Mouse (Mus musculus): Measurements from ENCODE around the gene 2410004P03Rik. TPM values are rescaled to one million over a fixed set of nuclear protein-coding genes. Genes with fewer than 3 reads are reported as not detected.

The 2410004P03Rik gene
- 0.48 to 1.4 TPM (median 0.78 TPM) in 4 replicates for total RNA-seq (2023; ENCODE audit: inconsistent age)

GRCm38 (mm10) chr12:17011100-17011870, at the start of gene 2410004P03Rik:
TSS of gene 2410004P03Rik (minus strand) at chr12:17011727.

DNA sequence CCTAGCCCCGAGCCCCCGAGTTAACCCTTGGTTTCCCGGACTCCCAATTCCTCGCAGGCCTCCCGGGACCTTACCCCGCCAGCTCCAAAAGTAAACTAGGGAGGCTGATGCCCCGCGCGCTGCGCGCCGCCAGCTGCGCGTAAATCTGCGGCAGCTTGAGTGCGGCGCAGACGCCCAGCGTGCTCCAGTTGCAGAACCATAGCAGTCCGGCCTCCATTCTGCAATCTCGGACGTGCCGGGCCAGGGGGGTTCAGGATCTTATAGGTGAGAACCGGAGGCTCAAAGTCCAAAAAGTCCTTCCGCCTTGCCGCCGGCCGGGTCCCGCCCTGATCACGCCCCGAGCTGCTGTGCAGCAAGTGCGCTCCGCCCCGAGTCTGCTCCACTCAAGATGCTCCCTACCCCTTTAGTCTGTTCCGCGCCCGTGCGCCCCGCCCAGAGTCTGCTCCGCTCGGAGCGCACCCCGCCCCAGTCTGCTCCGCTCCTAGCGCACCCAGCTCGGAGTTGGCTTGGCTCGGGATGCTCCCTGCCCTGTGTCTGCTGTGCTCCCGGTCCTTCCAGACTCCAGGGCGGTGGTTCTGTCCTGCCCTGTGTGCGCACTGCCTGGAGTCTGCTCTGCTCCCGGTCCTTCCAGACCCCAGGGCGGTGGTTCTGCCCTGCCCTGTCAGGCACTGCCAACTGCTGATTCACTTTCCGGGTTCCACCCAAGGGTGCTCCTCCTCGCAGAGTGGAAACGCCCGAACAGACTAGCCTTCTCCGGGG, 11.6 kb downstream of the 2410004P03Rik start, which contains the start of gene Pqlc3:
TSS of gene Pqlc3 (minus strand) at position 670 of the 759 bp plus-strand sequence.

Other genes with a start within 250 kb of the 2410004P03Rik start
- 0.83 TPM in 1 of 4 replicates, not detected in the others for gene Greb1, start 210.8 kb downstream of the 2410004P03Rik start, total RNA-seq (2023; ENCODE audit: inconsistent age)
- gene E2f6, start 200.8 kb downstream of the 2410004P03Rik start, total RNA-seq (2023; ENCODE audit: inconsistent age) = 7.4 to 9.2 TPM (median 8.5 TPM) in 4 replicates
- 67.5 to 80.8 TPM (median 79.7 TPM) in 4 replicates for gene Rock2, start 116.8 kb downstream of the 2410004P03Rik start, total RNA-seq (2023; ENCODE audit: inconsistent age)
- gene Pqlc3, start 11.3 kb downstream of the 2410004P03Rik start, total RNA-seq (2023; ENCODE audit: inconsistent age) = 13.4 to 14.4 TPM (median 13.7 TPM) in 4 replicates
- gene Kcnf1, start 165.2 kb upstream of the 2410004P03Rik start, total RNA-seq (2023; ENCODE audit: inconsistent age) = 0.10 TPM in 2 of 4 replicates, not detected in the others